23 mouse cellular contexts compared by ENCODE assay signal in the genomic region with DNA sequence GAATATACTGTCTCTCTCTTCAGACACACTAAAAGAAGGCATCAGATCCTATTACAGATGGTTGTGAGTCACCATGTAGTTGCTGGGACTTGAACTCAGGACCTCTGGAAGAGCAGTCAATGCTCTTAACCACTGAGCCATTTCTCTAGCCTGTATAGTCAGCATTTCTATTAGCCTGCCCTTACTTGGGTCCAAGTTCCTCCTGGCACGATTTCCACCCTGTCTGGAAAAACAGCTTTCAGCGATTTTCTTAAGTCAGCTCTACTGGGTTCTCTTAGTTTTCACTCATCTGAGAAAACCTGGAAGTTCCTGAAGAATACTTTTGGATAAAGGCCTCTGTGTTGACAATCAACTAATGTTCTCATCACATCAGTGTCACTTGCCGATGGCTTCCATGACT. TPM values are rescaled to one million over a fixed set of nuclear protein-coding genes. Genes with fewer than 3 reads are reported as not detected.
DNase-seq lines count a peak whose midpoint lies in the region; ATAC-seq lines count a peak whose summit lies in the region.
"Had no signal": no experiment of that assay in that cellular context is flagged by ENCODE, and none has a peak within 500 bp of the region (broad histone marks: within the 10 kb centered on the region; RNA-seq: fewer than 3 reads in every experiment).

No protein-coding gene starts in this region.

- H3K27ac ChIP-seq in heart, embryonic 10.5 days = no peak overlapping the region
- no peak overlapping the region for H3K27ac ChIP-seq in heart, embryonic 11.5 days (ENCODE audit: low read depth, low read length)
- H3K27ac ChIP-seq: embryonic facial prominence, embryonic 13.5 days; forebrain, embryonic 13.5 days; gastrocnemius, adult 2 months; heart, adult 2 months; heart, embryonic 13.5 days; hindbrain, embryonic 12.5 days; hindbrain, postnatal 0 days had no signal

- peak; percentile 0 for DNase-seq in heart, embryonic 10.5 days (ENCODE audit: low spot score)
- peak; percentile 50 to 61 for DNase-seq in kidney, adult 8-10 months
- DNase-seq in kidney, postnatal 4 days = no peak
- DNase-seq in NIH3T3 (ENCODE audit: low read depth) = peak; percentile 17
- peak; percentile 48 to 65 for DNase-seq in kidney, postnatal 25 days
- no peak for DNase-seq in c-Kit-positive CD71-positive TER-119-positive erythroid progenitor cells, embryonic 14.5 days (ENCODE audit: low spot score)
- no peak for DNase-seq in lung, postnatal 36 days
- DNase-seq: adrenal gland, postnatal 14 days; cerebellum, adult 18-20 months; cerebellum, adult 9-11 months; cerebellum, postnatal 36 days; gastrocnemius, adult 2 months; heart, adult 2 months; heart, postnatal 4 days had no signal

- H3K9me3 ChIP-seq in heart, embryonic 10.5 days = no peaks in the 10 kb centered on the region
- H3K9me3 ChIP-seq in heart, embryonic 11.5 days (replicated peaks; ENCODE audit: control insufficient read depth, low read length) = no peaks in the 10 kb centered on the region
- H3K9me3 ChIP-seq: embryonic facial prominence, embryonic 13.5 days; forebrain, embryonic 13.5 days; G1E; heart, embryonic 13.5 days; hindbrain, embryonic 12.5 days had no signal

- no peaks in the 10 kb centered on the region for H3K36me3 ChIP-seq in heart, embryonic 10.5 days
- no peaks in the 10 kb centered on the region for H3K36me3 ChIP-seq in heart, embryonic 11.5 days (ENCODE audit: control insufficient read depth, insufficient read depth, low read length)
- H3K36me3 ChIP-seq: embryonic facial prominence, embryonic 13.5 days; heart, embryonic 13.5 days; hindbrain, embryonic 12.5 days had no signal

- 83% methylated on average over 3 of the region's 3 CpGs for WGBS in heart, embryonic 10.5 days
- WGBS in heart, embryonic 11.5 days (ENCODE audit: insufficient replicate concordance) = 86% methylated on average over 3 of the region's 3 CpGs

- ATAC-seq in heart, embryonic 11.5 days (replicated peaks; ENCODE audit: insufficient number of reproducible peaks, low FRiP score, low TSS enrichment) = no peak
- ATAC-seq: activated CD4-positive, CD25-positive, alpha-beta regulatory T cell, adult 4 months; forebrain, embryonic 13.5 days; hindbrain, postnatal 0 days; Patski had no signal

- H3K27me3 ChIP-seq in heart, embryonic 10.5 days (ENCODE audit: insufficient read depth, poor library complexity, severe bottlenecking) = no peaks in the 10 kb centered on the region
- no peaks in the 10 kb centered on the region for H3K27me3 ChIP-seq in heart, embryonic 11.5 days (ENCODE audit: control insufficient read depth, insufficient read depth, low read length)
- H3K27me3 ChIP-seq: embryonic facial prominence, embryonic 13.5 days; forebrain, embryonic 13.5 days; heart, embryonic 13.5 days; hindbrain, embryonic 12.5 days had no signal

- no peak overlapping the region for H3K9ac ChIP-seq in heart, embryonic 11.5 days (ENCODE audit: low read depth, low read length)
- H3K9ac ChIP-seq: embryonic facial prominence, embryonic 13.5 days; forebrain, embryonic 13.5 days; heart, embryonic 13.5 days; hindbrain, embryonic 12.5 days had no signal

- no peak overlapping the region for H3K4me2 ChIP-seq in heart, embryonic 11.5 days
- H3K4me2 ChIP-seq: embryonic facial prominence, embryonic 13.5 days; forebrain, embryonic 13.5 days; heart, embryonic 13.5 days; hindbrain, embryonic 12.5 days had no signal

- H3K4me3 ChIP-seq in heart, embryonic 10.5 days = no peak overlapping the region
- no peak overlapping the region for H3K4me3 ChIP-seq in heart, embryonic 11.5 days (ENCODE audit: low read depth, low read length)
- H3K4me3 ChIP-seq: embryonic facial prominence, embryonic 13.5 days; forebrain, embryonic 13.5 days; gastrocnemius, adult 2 months; heart, adult 2 months; heart, embryonic 13.5 days; hindbrain, embryonic 12.5 days had no signal

- H3K4me1 ChIP-seq in heart, embryonic 10.5 days = peaks cover 16% of the 10 kb centered on the region; the same call in 1 of the 2 replicates
- peaks cover 6% of the 10 kb centered on the region for H3K4me1 ChIP-seq in heart, embryonic 11.5 days (ENCODE audit: control insufficient read depth, insufficient read depth, low read length)
- H3K4me1 ChIP-seq: embryonic facial prominence, embryonic 13.5 days; forebrain, embryonic 13.5 days; hindbrain, embryonic 12.5 days had no signal

RNA-seq across cellular contexts. Expression of a gene that starts 22.1 kb away (rescaled TPM):
- 44.5 and 50.9 TPM in 2 replicates for polyA plus RNA-seq in heart, embryonic 10.5 days (2016; fragmentation: Nextera tagmentation; extraction: Ambion mirVana)
- polyA plus RNA-seq in heart, embryonic 11.5 days (2014; fragmentation: Nextera tagmentation; extraction: Ambion mirVana) = 42.6 and 43.5 TPM in 2 replicates

RNA-seq across cellular contexts. Expression of a gene that starts 56.4 kb away (rescaled TPM):
- 6.3 and 7.7 TPM in 2 replicates for polyA plus RNA-seq in heart, embryonic 10.5 days (2016; fragmentation: Nextera tagmentation; extraction: Ambion mirVana)
- polyA plus RNA-seq in heart, embryonic 11.5 days (2014; fragmentation: Nextera tagmentation; extraction: Ambion mirVana) = 12.3 TPM in 2 replicates

Comparison
In these comparisons a context has a peak if more than half of its experiments do, and no peak if none do; other contexts are left out.
1. DNase-seq: peak in heart, embryonic 10.5 days (single experiment), kidney, adult 8-10 months (2 of 2), NIH3T3 (single experiment) and kidney, postnatal 25 days (2 of 2); none in kidney, postnatal 4 days (0 of 2), c-Kit-positive CD71-positive TER-119-positive erythroid progenitor cells, embryonic 14.5 days (single experiment) and lung, postnatal 36 days (single experiment).